8 mouse cellular contexts compared by ENCODE assay signal in genomic region chr8:122433269-122433905, GRCm38 (mm10). TPM values are rescaled to one million over a fixed set of nuclear protein-coding genes. Genes with fewer than 3 reads are reported as not detected.
DNase-seq lines count a peak whose midpoint lies in the region; ATAC-seq and TF ChIP-seq lines count a peak whose summit lies in the region.

No protein-coding gene starts in this region.

- no peak for DNase-seq in layer of hippocampus, adult 2 months (ENCODE audit: low spot score in 2 of 2)
- no peak for DNase-seq in layer of hippocampus, adult 11-12 months (ENCODE audit: low spot score)
- DNase-seq in embryonic facial prominence, embryonic 14.5 days (ENCODE audit: low spot score): no peak
- DNase-seq in gastrocnemius, adult 18-20 months (ENCODE audit: low spot score): no peak
- DNase-seq in kidney, adult 18-20 months: no peak
- no peak for DNase-seq in left cerebral cortex, postnatal 14 days (ENCODE audit: low spot score in 2 of 2)

- no peak overlapping the region for H3K27ac ChIP-seq in layer of hippocampus, adult 2 months
- no peak overlapping the region for H3K27ac ChIP-seq in embryonic facial prominence, embryonic 14.5 days (replicated peaks; ENCODE audit: low read depth, low read length)
- 0 out of 2 replicates have a peak overlapping the region, but pooled peaks have one; percentile 66 for H3K27ac ChIP-seq in limb, embryonic 12.5 days
- 0 out of 2 replicates have a peak overlapping the region, but pooled peaks have one; percentile 60 for H3K27ac ChIP-seq in neural tube, embryonic 15.5 days (replicated peaks)

- H3K4me3 ChIP-seq in layer of hippocampus, adult 2 months: no peak overlapping the region
- no peak overlapping the region for H3K4me3 ChIP-seq in embryonic facial prominence, embryonic 14.5 days (ENCODE audit: low read depth, low read length)
- H3K4me3 ChIP-seq in limb, embryonic 12.5 days (replicated peaks): no peak overlapping the region
- H3K4me3 ChIP-seq in neural tube, embryonic 15.5 days (replicated peaks): no peak overlapping the region

- peak; percentile 51 for ATAC-seq in embryonic facial prominence, embryonic 14.5 days (ENCODE audit: low read depth)
- no peak for ATAC-seq in limb, embryonic 12.5 days (ENCODE audit: insufficient number of reproducible peaks, insufficient read depth, low FRiP score, low TSS enrichment, low read depth)
- 0 out of 2 replicates have a peak, but pooled peaks have one; percentile 32 for ATAC-seq in neural tube, embryonic 15.5 days (ENCODE audit: low FRiP score)

- H3K27me3 ChIP-seq in embryonic facial prominence, embryonic 14.5 days (replicated peaks; ENCODE audit: control insufficient read depth, insufficient read depth, low read length): no peaks in the 10 kb centered on the region
- H3K27me3 ChIP-seq in limb, embryonic 12.5 days: no peaks in the 10 kb centered on the region
- no peaks in the 10 kb centered on the region for H3K27me3 ChIP-seq in neural tube, embryonic 15.5 days (replicated peaks)

- peak; percentile 39; the same call in 1 of the 2 replicates for TF ChIP-seq CTCF in layer of hippocampus, adult 2 months (conservative IDR thresholded peaks at IDR 0.05)

- H3K4me1 ChIP-seq in embryonic facial prominence, embryonic 14.5 days (ENCODE audit: control insufficient read depth, insufficient read depth, low read length): peaks cover 7% of the 10 kb centered on the region
- peaks cover 19% of the 10 kb centered on the region for H3K4me1 ChIP-seq in limb, embryonic 12.5 days (replicated peaks)
- H3K4me1 ChIP-seq in neural tube, embryonic 15.5 days: peaks cover 12% of the 10 kb centered on the region

- 65% methylated on average over 11 of the region's 11 CpGs for WGBS in embryonic facial prominence, embryonic 14.5 days
- WGBS in limb, embryonic 12.5 days: 68% methylated on average over 11 of the region's 11 CpGs
- WGBS in neural tube, embryonic 15.5 days: 63% methylated on average over 11 of the region's 11 CpGs

- peaks cover 40% of the 10 kb centered on the region for H3K36me3 ChIP-seq in embryonic facial prominence, embryonic 14.5 days (ENCODE audit: control insufficient read depth, insufficient read depth, low read length)
- peaks cover 49% of the 10 kb centered on the region for H3K36me3 ChIP-seq in limb, embryonic 12.5 days
- peaks cover 41% of the 10 kb centered on the region for H3K36me3 ChIP-seq in neural tube, embryonic 15.5 days

- H3K9me3 ChIP-seq in embryonic facial prominence, embryonic 14.5 days (ENCODE audit: control insufficient read depth, low read length): no peaks in the 10 kb centered on the region
- peaks cover 5% of the 10 kb centered on the region; the same call in 1 of the 2 replicates for H3K9me3 ChIP-seq in limb, embryonic 12.5 days
- no peaks in the 10 kb centered on the region for H3K9me3 ChIP-seq in neural tube, embryonic 15.5 days (replicated peaks)

- H3K9ac ChIP-seq in embryonic facial prominence, embryonic 14.5 days (ENCODE audit: low read depth, low read length): peak overlapping the region; percentile 75; the same call in 1 of the 2 replicates
- H3K9ac ChIP-seq in limb, embryonic 12.5 days (replicated peaks): peak overlapping the region; percentile 83
- H3K9ac ChIP-seq in neural tube, embryonic 15.5 days (replicated peaks): no peak overlapping the region

- H3K4me2 ChIP-seq in embryonic facial prominence, embryonic 14.5 days (ENCODE audit: low read depth, low read length): peak overlapping the region; percentile 77; the same call in 1 of the 2 replicates
- peak overlapping the region; percentile 91 for H3K4me2 ChIP-seq in limb, embryonic 12.5 days
- peak overlapping the region; percentile 59 for H3K4me2 ChIP-seq in neural tube, embryonic 15.5 days

- intact Hi-C loops in left cerebral cortex, postnatal 14 days (cut with DNase I): no loop called here

RNA-seq across cellular contexts. Expression of gene Cyba, which starts 0.7 kb away (rescaled TPM):
- 10 to 100 TPM in 1 of 2 experiments, 1 to 10 TPM in 1; 10.0 to 10.7 TPM for total RNA-seq in layer of hippocampus, adult 2 months (2021)
- 160 and 173 TPM in 2 replicates for polyA plus RNA-seq in embryonic facial prominence, embryonic 14.5 days (2014; fragmentation: Nextera tagmentation; extraction: Ambion mirVana)
- 101 and 104 TPM in 2 replicates for polyA plus RNA-seq in limb, embryonic 12.5 days (2016; fragmentation: Nextera tagmentation; extraction: Ambion mirVana)
- polyA plus RNA-seq in neural tube, embryonic 15.5 days (2015; fragmentation: Nextera tagmentation; extraction: Ambion mirVana): 46.0 and 94.9 TPM in 2 replicates
- 1 to 10 TPM; 4.5 to 8.6 TPM for total RNA-seq in gastrocnemius, adult 18-20 months (2021)
- total RNA-seq in left cerebral cortex, postnatal 14 days (2021): 1 to 10 TPM; 8.6 to 9.9 TPM

RNA-seq across cellular contexts. Expression of gene Mvd, which starts 9.8 kb away (rescaled TPM):
- 10 to 100 TPM; 16.7 to 17.6 TPM for total RNA-seq in layer of hippocampus, adult 2 months (2021)
- polyA plus RNA-seq in embryonic facial prominence, embryonic 14.5 days (2014; fragmentation: Nextera tagmentation; extraction: Ambion mirVana): 27.1 and 34.4 TPM in 2 replicates
- 40.5 and 48.7 TPM in 2 replicates for polyA plus RNA-seq in limb, embryonic 12.5 days (2016; fragmentation: Nextera tagmentation; extraction: Ambion mirVana)
- 65.9 and 73.2 TPM in 2 replicates for polyA plus RNA-seq in neural tube, embryonic 15.5 days (2015; fragmentation: Nextera tagmentation; extraction: Ambion mirVana)
- total RNA-seq in gastrocnemius, adult 18-20 months (2021): 1 to 10 TPM; 3.9 to 5.6 TPM
- 10 to 100 TPM; 32.7 to 34.4 TPM for total RNA-seq in left cerebral cortex, postnatal 14 days (2021)

RNA-seq across cellular contexts. Expression of gene Il17c, which starts 11.6 kb away (rescaled TPM):
- total RNA-seq in layer of hippocampus, adult 2 months (2021): not detected
- polyA plus RNA-seq in embryonic facial prominence, embryonic 14.5 days (2014; fragmentation: Nextera tagmentation; extraction: Ambion mirVana): not detected in 2 replicates
- not detected in 2 replicates for polyA plus RNA-seq in limb, embryonic 12.5 days (2016; fragmentation: Nextera tagmentation; extraction: Ambion mirVana)
- not detected in 2 replicates for polyA plus RNA-seq in neural tube, embryonic 15.5 days (2015; fragmentation: Nextera tagmentation; extraction: Ambion mirVana)
- not detected for total RNA-seq in gastrocnemius, adult 18-20 months (2021)
- not detected for total RNA-seq in left cerebral cortex, postnatal 14 days (2021)

RNA-seq across cellular contexts. Expression of gene Snai3, which starts 27.1 kb away (rescaled TPM):
- total RNA-seq in layer of hippocampus, adult 2 months (2021): not detected
- polyA plus RNA-seq in embryonic facial prominence, embryonic 14.5 days (2014; fragmentation: Nextera tagmentation; extraction: Ambion mirVana): 3.1 and 4.2 TPM in 2 replicates
- 0.16 and 0.38 TPM in 2 replicates for polyA plus RNA-seq in limb, embryonic 12.5 days (2016; fragmentation: Nextera tagmentation; extraction: Ambion mirVana)
- polyA plus RNA-seq in neural tube, embryonic 15.5 days (2015; fragmentation: Nextera tagmentation; extraction: Ambion mirVana): 0.12 and 1.1 TPM in 2 replicates
- 10 to 100 TPM in 1 of 2 experiments, 1 to 10 TPM in 1; 5.7 to 14.7 TPM for total RNA-seq in gastrocnemius, adult 18-20 months (2021)
- not detected for total RNA-seq in left cerebral cortex, postnatal 14 days (2021)

RNA-seq across cellular contexts. Expression of gene Rnf166, which starts 42.5 kb away (rescaled TPM):
- 10 to 100 TPM; 32.7 to 39.5 TPM for total RNA-seq in layer of hippocampus, adult 2 months (2021)
- 40.0 and 40.1 TPM in 2 replicates for polyA plus RNA-seq in embryonic facial prominence, embryonic 14.5 days (2014; fragmentation: Nextera tagmentation; extraction: Ambion mirVana)
- polyA plus RNA-seq in limb, embryonic 12.5 days (2016; fragmentation: Nextera tagmentation; extraction: Ambion mirVana): 45.8 and 46.4 TPM in 2 replicates
- polyA plus RNA-seq in neural tube, embryonic 15.5 days (2015; fragmentation: Nextera tagmentation; extraction: Ambion mirVana): 34.9 and 36.8 TPM in 2 replicates
- 10 to 100 TPM; 35.0 to 37.7 TPM for total RNA-seq in gastrocnemius, adult 18-20 months (2021)
- 10 to 100 TPM; 22.4 to 23.2 TPM for total RNA-seq in left cerebral cortex, postnatal 14 days (2021)

Comparison
In these comparisons a context has a peak if more than half of its experiments do, and no peak if none do; other contexts are left out.
1. H3K27ac ChIP-seq: peak in limb, embryonic 12.5 days (single experiment) and neural tube, embryonic 15.5 days (single experiment); none in layer of hippocampus, adult 2 months (single experiment) and embryonic facial prominence, embryonic 14.5 days (single experiment).
2. Peak in every context shown above with its lines, with median percentiles within 50 percentile points of each other: H3K4me2 ChIP-seq.